Mouse (Mus musculus): ENCODE results near the gene Sult2b1. TPM values are rescaled to one million over a fixed set of nuclear protein-coding genes. Genes with fewer than 3 reads are reported as not detected.
A peak's percentile ranks its signal among the peaks of the same experiment; 100 is the strongest.

Sult2b1 gene
- polyA plus RNA-seq, 1 experiment from 2014 or later, result 1.9 TPM

GRCm38 (mm10) chr7:45798931-45799330 lies 14.5 kb upstream of the Sult2b1 start:
- 51% methylated on average over 7 of the region's 7 CpGs for WGBS
- no peak overlapping the region for H3K9ac ChIP-seq
- peaks cover 57% of the 10 kb centered on the region for H3K27me3 ChIP-seq
- no peak overlapping the region for H3K27ac ChIP-seq
- peaks cover 58% of the 10 kb centered on the region for H3K36me3 ChIP-seq (replicated peaks)
- H3K9me3 ChIP-seq, result no peaks in the 10 kb centered on the region
- no peak overlapping the region for H3K4me2 ChIP-seq
- peaks cover 28% of the 10 kb centered on the region for H3K4me1 ChIP-seq
- no peak overlapping the region for H3K4me3 ChIP-seq (replicated peaks)
- ATAC-seq (ENCODE audit: low FRiP score), result no peak

GRCm38 (mm10) chr7:45798511-45798836 lies 14.0 kb upstream of the Sult2b1 start:
- H3K4me3 ChIP-seq (replicated peaks), result peak overlapping the region; percentile 40
- H3K4me1 ChIP-seq, result peaks cover 28% of the 10 kb centered on the region
- peak overlapping the region; percentile 67 for H3K9ac ChIP-seq
- H3K27me3 ChIP-seq, result peaks cover 57% of the 10 kb centered on the region
- no peaks in the 10 kb centered on the region for H3K9me3 ChIP-seq
- peak overlapping the region; percentile 68 for H3K4me2 ChIP-seq
- ATAC-seq (ENCODE audit: low FRiP score), result no peak
- H3K27ac ChIP-seq, result no peak overlapping the region
- under 1% methylated on average over 19 of the region's 19 CpGs for WGBS
- peaks cover 58% of the 10 kb centered on the region for H3K36me3 ChIP-seq (replicated peaks)

GRCm38 (mm10) chr7:45797661-45798510 lies 13.4 kb upstream of the Sult2b1 start:
- no peak for ATAC-seq (ENCODE audit: low FRiP score)
- WGBS, result 1% methylated on average over 60 of the region's 60 CpGs
- H3K36me3 ChIP-seq (replicated peaks), result peaks cover 59% of the 10 kb centered on the region
- H3K4me3 ChIP-seq (replicated peaks), result peak overlapping the region; percentile 40
- no peak overlapping the region for H3K27ac ChIP-seq
- H3K9me3 ChIP-seq, result no peaks in the 10 kb centered on the region
- peaks cover 57% of the 10 kb centered on the region for H3K27me3 ChIP-seq
- H3K4me1 ChIP-seq, result peaks cover 28% of the 10 kb centered on the region
- H3K4me2 ChIP-seq, result peak overlapping the region; percentile 68
- peak overlapping the region; percentile 67 for H3K9ac ChIP-seq

- no peak for ATAC-seq (ENCODE audit: low FRiP score)
- Histone ChIP-seq H3K4me1 (peaks cover 28% of the 10 kb centered on the region), H3K27me3 (peaks cover 57% of the 10 kb centered on the region), H3K4me2 (no peak overlapping the region), H3K4me3 (replicated peaks) (no peak overlapping the region), H3K9me3 (no peaks in the 10 kb centered on the region), H3K36me3 (replicated peaks) (peaks cover 59% of the 10 kb centered on the region), H3K27ac (no peak overlapping the region), H3K9ac (peak overlapping the region; percentile 22; the same call in 1 of the 2 replicates)
- WGBS, result 33% methylated on average over 6 of the region's 6 CpGs
These were observed 12.5 kb upstream of the Sult2b1 start for GRCm38 (mm10) chr7:45796950-45797349.

- Histone ChIP-seq H3K9me3 (no peaks in the 10 kb centered on the region), H3K4me3 (replicated peaks) (no peak overlapping the region), H3K27me3 (peaks cover 50% of the 10 kb centered on the region), H3K4me2 (no peak overlapping the region), H3K27ac (no peak overlapping the region), H3K36me3 (replicated peaks) (peaks cover 68% of the 10 kb centered on the region), H3K4me1 (peaks cover 20% of the 10 kb centered on the region), H3K9ac (no peak overlapping the region)
- ATAC-seq (ENCODE audit: low FRiP score), result no peak
- 93% methylated on average over 29 of the region's 29 CpGs for WGBS
These were observed 10.5 kb upstream of the Sult2b1 start for GRCm38 (mm10) chr7:45794971-45795370.

GRCm38 (mm10) chr7:45793969-45794585 lies 9.6 kb upstream of the Sult2b1 start:
- 88% methylated on average over 42 of the region's 44 CpGs for WGBS
- H3K27ac ChIP-seq, result no peak overlapping the region

GRCm38 (mm10) chr7:45793240-45793639 lies 8.8 kb upstream of the Sult2b1 start:
- Histone ChIP-seq H3K4me1 (peaks cover 15% of the 10 kb centered on the region), H3K27me3 (peaks cover 34% of the 10 kb centered on the region), H3K4me3 (replicated peaks) (no peak overlapping the region), H3K9me3 (no peaks in the 10 kb centered on the region), H3K4me2 (no peak overlapping the region), H3K27ac (no peak overlapping the region), H3K9ac (no peak overlapping the region), H3K36me3 (replicated peaks) (peaks cover 83% of the 10 kb centered on the region)
- ATAC-seq (ENCODE audit: low FRiP score), result no peak
- 91% methylated on average over 24 of the region's 24 CpGs for WGBS

More at GRCm38 (mm10) chr7:45793969-45794585, 9.6 kb upstream of the Sult2b1 start:
- H3K4me3 ChIP-seq (replicated peaks), result no peak overlapping the region
- H3K4me2 ChIP-seq, result no peak overlapping the region
- H3K9ac ChIP-seq, result no peak overlapping the region
- H3K36me3 ChIP-seq (replicated peaks), result peaks cover 75% of the 10 kb centered on the region
- H3K9me3 ChIP-seq, result no peaks in the 10 kb centered on the region
- no peak for ATAC-seq (ENCODE audit: low FRiP score)
- peaks cover 20% of the 10 kb centered on the region for H3K4me1 ChIP-seq
- H3K27me3 ChIP-seq, result peaks cover 42% of the 10 kb centered on the region

- H3K9me3 ChIP-seq, result no peaks in the 10 kb centered on the region
- peaks cover 94% of the 10 kb centered on the region for H3K36me3 ChIP-seq (replicated peaks)
- peaks cover 20% of the 10 kb centered on the region for H3K27me3 ChIP-seq
- no peak overlapping the region for H3K27ac ChIP-seq
- WGBS, result 80% methylated on average over 17 of the region's 17 CpGs
- no peak overlapping the region for H3K4me2 ChIP-seq
- peaks cover 12% of the 10 kb centered on the region for H3K4me1 ChIP-seq
- H3K4me3 ChIP-seq (replicated peaks), result no peak overlapping the region
- ATAC-seq (ENCODE audit: low FRiP score), result no peak
- no peak overlapping the region for H3K9ac ChIP-seq
These were observed 7.5 kb upstream of the Sult2b1 start for GRCm38 (mm10) chr7:45791756-45792490.

- H3K9me3 ChIP-seq, result no peaks in the 10 kb centered on the region
- H3K4me3 ChIP-seq (replicated peaks), result no peak overlapping the region
- peaks cover 86% of the 10 kb centered on the region for H3K36me3 ChIP-seq (replicated peaks)
- H3K27me3 ChIP-seq, result peaks cover 9% of the 10 kb centered on the region
- peaks cover 20% of the 10 kb centered on the region for H3K4me1 ChIP-seq
- H3K27ac ChIP-seq, result no peak overlapping the region
- WGBS, result 80% methylated on average over 6 of the region's 6 CpGs
- H3K9ac ChIP-seq, result no peak overlapping the region
- no peak overlapping the region for H3K4me2 ChIP-seq
- no peak for ATAC-seq (ENCODE audit: low FRiP score)
These were observed 6.3 kb upstream of the Sult2b1 start for GRCm38 (mm10) chr7:45790721-45791120.

- no peak overlapping the region for H3K4me3 ChIP-seq (replicated peaks)
- 85% methylated on average over 22 of the region's 22 CpGs for WGBS
- H3K4me1 ChIP-seq, result peaks cover 31% of the 10 kb centered on the region
- ATAC-seq (ENCODE audit: low FRiP score), result no peak
- 0 out of 2 replicates have a peak overlapping the region, but pooled peaks have one; percentile 97 for H3K9ac ChIP-seq
- H3K27ac ChIP-seq, result no peak overlapping the region
- peaks cover 55% of the 10 kb centered on the region for H3K36me3 ChIP-seq (replicated peaks)
- peak overlapping the region; percentile 85; the same call in 1 of the 2 replicates for H3K4me2 ChIP-seq
- H3K9me3 ChIP-seq, result no peaks in the 10 kb centered on the region
- peaks cover 3% of the 10 kb centered on the region; the same call in 1 of the 2 replicates for H3K27me3 ChIP-seq
These were observed 3.2 kb upstream of the Sult2b1 start for GRCm38 (mm10) chr7:45787642-45788041.

- peak overlapping the region; percentile 97 for H3K9ac ChIP-seq
- peaks cover 47% of the 10 kb centered on the region for H3K36me3 ChIP-seq (replicated peaks)
- ATAC-seq (ENCODE audit: low FRiP score), result peak; percentile 27; the same call in 1 of the 2 replicates
- H3K9me3 ChIP-seq, result no peaks in the 10 kb centered on the region
- H3K4me3 ChIP-seq (replicated peaks), result peak overlapping the region; percentile 98
- 11% methylated on average over 17 of the region's 17 CpGs for WGBS
- H3K27me3 ChIP-seq, result peaks cover 10% of the 10 kb centered on the region
- H3K4me2 ChIP-seq, result peak overlapping the region; percentile 85
- H3K4me1 ChIP-seq, result peaks cover 31% of the 10 kb centered on the region
- H3K27ac ChIP-seq, result 0 out of 2 replicates have a peak overlapping the region, but pooled peaks have one; percentile 53
These were observed 2.4 kb upstream of the Sult2b1 start for GRCm38 (mm10) chr7:45786661-45787413.
